Mouse (Mus musculus): ENCODE data around the gene Dock1. TPM values are rescaled to one million over a fixed set of nuclear protein-coding genes. Genes with fewer than 3 reads are reported as not detected.

Dock1 gene
- total RNA-seq, 2 experiments from 2014 or later, result 24.6 TPM

DNA sequence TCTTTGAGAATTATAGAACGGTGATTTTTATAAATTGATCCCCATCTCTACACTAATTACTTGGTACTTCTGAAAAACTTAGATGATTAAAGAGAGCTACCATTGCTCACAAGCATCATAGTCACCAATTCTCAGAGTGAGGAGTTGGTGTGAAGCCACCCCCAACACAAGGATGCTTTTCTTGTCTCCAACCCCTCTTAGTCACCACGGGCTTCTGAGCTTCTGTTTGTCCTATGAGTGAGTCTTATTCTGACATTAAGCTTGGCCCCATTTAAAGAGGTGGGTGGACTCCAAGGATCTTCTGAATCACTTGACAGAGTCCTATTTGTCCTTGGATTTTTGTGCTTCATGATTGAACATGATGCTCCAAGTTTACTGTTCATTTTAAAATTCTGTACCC, 551.0 kb downstream of the Dock1 start:
- no peak for DNase-seq (ENCODE audit: extremely low spot score in 1 of 2, low spot score in 1 of 2)

Data from layer of hippocampus, postnatal 25 days (tissue).